Mouse (Mus musculus) CH12.LX (cell line): ENCODE results near the gene Tmem198. TPM values are rescaled to one million over a fixed set of nuclear protein-coding genes. Genes with fewer than 3 reads are reported as not detected.

Experiments
- DNase-seq: peaks from one replicate; pipeline ENCODE4 v3.0.0-alpha.2; 2013; ENCODE audit errors: extremely low read depth
- H3K27ac ChIP-seq: 2 replicates; pipeline ENCODE4 v1.5.1; 2012; ENCODE audit warnings: low read depth, mild to moderate bottlenecking, control low read depth, moderate library complexity; ENCODE audit not compliant: insufficient read depth
- H3K27me3 ChIP-seq: replicated peaks from 2 replicates; pipeline ENCODE3; 2012; ENCODE audit warnings: inconsistent platforms
- H3K36me3 ChIP-seq, 2 experiments: replicated peaks in 1 of 2; 2 replicates each; pipeline versions ENCODE3 to v1.6.1; 2012; ENCODE audit warnings: inconsistent platforms in 1 of 2, low read length in 1 of 2, mild to moderate bottlenecking in 1 of 2, mixed read lengths in 1 of 2, moderate library complexity in 1 of 2; ENCODE audit not compliant: control insufficient read depth in 1 of 2, insufficient read depth in 1 of 2
- H3K4me1 ChIP-seq, 2 experiments: 2 replicates each; pipeline ENCODE4 v1.6.1; 2012; ENCODE audit warnings: inconsistent platforms in 1 of 2, moderate library complexity in 1 of 2; ENCODE audit not compliant: insufficient read depth in 2 of 2, control insufficient read depth in 1 of 2
- H3K4me2 ChIP-seq: 2 replicates; pipeline ENCODE4 v1.6.1; 2012; ENCODE audit warnings: low read depth, mild to moderate bottlenecking, control low read depth; ENCODE audit not compliant: poor library complexity, insufficient read depth, severe bottlenecking
- H3K4me3 ChIP-seq, 3 experiments: fragments of 150-350 bp in 1 of 3; sonication (generic) in 1 of 3; replicated peaks in 1 of 3; 2 replicates each; pipeline versions ENCODE3 to v1.5.1; 2011 to 2012; ENCODE audit warnings: low read depth in 2 of 3, low read length in 2 of 3, mild to moderate bottlenecking in 2 of 3, moderate library complexity in 2 of 3, control low read depth in 1 of 3, improper control_type of control experiment in 1 of 3, inconsistent platforms in 1 of 3, mixed read lengths in 1 of 3; ENCODE audit not compliant: poor library complexity in 1 of 3
- H3K79me2 ChIP-seq: replicated peaks from 2 replicates; pipeline ENCODE4 v1.6.1; 2012; ENCODE audit warnings: mild to moderate bottlenecking, moderate library complexity; ENCODE audit not compliant: control insufficient read depth, poor library complexity, insufficient read depth, severe bottlenecking; ENCODE audit errors: extremely low read depth
- H3K9ac ChIP-seq: 2 replicates; pipeline ENCODE4 v1.6.1; 2012; ENCODE audit warnings: low read depth, mild to moderate bottlenecking, control low read depth, moderate library complexity; ENCODE audit not compliant: insufficient read depth
- H3K9me3 ChIP-seq: replicated peaks from 2 replicates; pipeline ENCODE3; 2012; ENCODE audit warnings: low read length, inconsistent platforms, mixed read lengths
- BHLHE40 ChIP-seq: IDR thresholded peaks from 2 replicates; pipeline ENCODE4 v1.6.1; 2011; ENCODE audit warnings: mild to moderate bottlenecking, low read depth, low read length, improper control_type of control experiment
- CHD1 ChIP-seq: IDR thresholded peaks from 2 replicates; pipeline ENCODE4 v1.6.1; 2012; ENCODE audit warnings: low read depth, low read length, improper control_type of control experiment, inconsistent platforms
- CHD2 ChIP-seq: IDR thresholded peaks from 2 replicates; pipeline ENCODE4 v1.6.1; 2011; ENCODE audit warnings: low read length, improper control_type of control experiment
- CTCF ChIP-seq, 2 experiments: IDR thresholded peaks in 1 of 2; conservative IDR thresholded peaks in 1 of 2; 2 replicates each; pipeline ENCODE4 v1.5.1; 2011 to 2012; ENCODE audit warnings: low read depth in 2 of 2, low read length in 2 of 2, improper control_type of control experiment in 1 of 2, inconsistent platforms in 1 of 2, mild to moderate bottlenecking in 1 of 2, moderate library complexity in 1 of 2
- E2F4 ChIP-seq: IDR thresholded peaks from 2 replicates; pipeline ENCODE4 v1.6.1; 2011; ENCODE audit warnings: low read depth, low read length, improper control_type of control experiment; ENCODE audit not compliant: insufficient replicate concordance
- ELF1 ChIP-seq: IDR thresholded peaks from 2 replicates; pipeline ENCODE4 v1.6.1; 2014; ENCODE audit warnings: low read depth, mild to moderate bottlenecking, inconsistent platforms, low read length, improper control_type of control experiment
- EP300 ChIP-seq: IDR thresholded peaks from 2 replicates; pipeline ENCODE4 v1.6.1; 2011; ENCODE audit warnings: low read length, improper control_type of control experiment
- GABPA ChIP-seq: IDR thresholded peaks from 2 replicates; pipeline ENCODE4 v1.6.1; 2012; ENCODE audit warnings: low read depth, low read length, improper control_type of control experiment, inconsistent platforms; ENCODE audit not compliant: insufficient replicate concordance
- HCFC1 ChIP-seq: IDR thresholded peaks from 2 replicates; pipeline ENCODE4 v1.6.1; 2012; ENCODE audit warnings: low read depth, mild to moderate bottlenecking, inconsistent platforms, low read length, improper control_type of control experiment
- JUN ChIP-seq: IDR thresholded peaks from 2 replicates; pipeline ENCODE4 v1.6.1; 2011; ENCODE audit warnings: low read depth, mild to moderate bottlenecking, low read length, improper control_type of control experiment, moderate library complexity; ENCODE audit not compliant: insufficient read depth
- JUND ChIP-seq: conservative IDR thresholded peaks from 2 replicates; pipeline ENCODE4 v1.6.1; 2011; ENCODE audit warnings: low read depth, low read length, improper control_type of control experiment
- MAFK ChIP-seq: IDR thresholded peaks from 2 replicates; pipeline ENCODE4 v1.6.1; 2011; ENCODE audit warnings: low read length, improper control_type of control experiment; ENCODE audit not compliant: insufficient replicate concordance
- MAX ChIP-seq: IDR thresholded peaks from 2 replicates; pipeline ENCODE4 v1.6.1; 2011; ENCODE audit warnings: low read length, improper control_type of control experiment
- MEF2A ChIP-seq: IDR thresholded peaks from 2 replicates; pipeline ENCODE4 v1.6.1; 2014; ENCODE audit warnings: low read depth, mild to moderate bottlenecking, inconsistent platforms, low read length, improper control_type of control experiment, borderline replicate concordance
- MXI1 ChIP-seq: IDR thresholded peaks from 2 replicates; pipeline ENCODE4 v1.6.1; 2011; ENCODE audit warnings: mild to moderate bottlenecking, low read depth, low read length, improper control_type of control experiment
- MYC ChIP-seq: IDR thresholded peaks from 2 replicates; pipeline ENCODE4 v1.6.1; 2011; ENCODE audit warnings: low read depth, mild to moderate bottlenecking, improper control_type of control experiment, low read length
- NELFE ChIP-seq: IDR thresholded peaks from 2 replicates; pipeline ENCODE4 v1.6.1; 2011; ENCODE audit warnings: low read depth, low read length, improper control_type of control experiment
- POLR2A ChIP-seq: IDR thresholded peaks from 2 replicates; pipeline ENCODE4 v1.6.1; 2011; ENCODE audit warnings: low read depth, mild to moderate bottlenecking, improper control_type of control experiment, low read length
- POLR2AphosphoS2 ChIP-seq: IDR thresholded peaks from 2 replicates; pipeline ENCODE4 v1.6.1; 2011; ENCODE audit warnings: low read depth, low read length, improper control_type of control experiment
- RAD21 ChIP-seq: IDR thresholded peaks from 2 replicates; pipeline ENCODE4 v1.6.1; 2011; ENCODE audit warnings: low read depth, mild to moderate bottlenecking, low read length, improper control_type of control experiment, moderate library complexity
- SIN3A ChIP-seq: IDR thresholded peaks from 2 replicates; pipeline ENCODE4 v1.6.1; 2012; ENCODE audit warnings: low read length, improper control_type of control experiment, inconsistent platforms
- SMC3 ChIP-seq: IDR thresholded peaks from 2 replicates; pipeline ENCODE4 v1.6.1; 2011; ENCODE audit warnings: low read depth, low read length, improper control_type of control experiment
- TCF12 ChIP-seq: IDR thresholded peaks from 2 replicates; pipeline ENCODE4 v1.6.1; 2014; ENCODE audit warnings: low read depth, mild to moderate bottlenecking, inconsistent platforms, low read length, improper control_type of control experiment
- UBTF ChIP-seq: IDR thresholded peaks from 2 replicates; pipeline ENCODE4 v1.6.1; 2012; ENCODE audit warnings: low read depth, mild to moderate bottlenecking, inconsistent platforms, low read length, improper control_type of control experiment, moderate library complexity
- USF1 ChIP-seq: IDR thresholded peaks from 2 replicates; pipeline ENCODE4 v1.6.1; 2014; ENCODE audit warnings: low read depth, mild to moderate bottlenecking, inconsistent platforms, low read length, improper control_type of control experiment
- USF2 ChIP-seq: conservative IDR thresholded peaks from 2 replicates; pipeline ENCODE4 v1.6.1; 2011; ENCODE audit warnings: low read depth, low read length, improper control_type of control experiment
- ZKSCAN1 ChIP-seq: IDR thresholded peaks from 2 replicates; pipeline ENCODE4 v1.6.1; 2012; ENCODE audit warnings: low read depth, inconsistent platforms, low read length, improper control_type of control experiment, borderline replicate concordance
- ZMIZ1 ChIP-seq: IDR thresholded peaks from 2 replicates; pipeline ENCODE4 v1.6.1; 2012; ENCODE audit warnings: low read depth, mild to moderate bottlenecking, inconsistent platforms, low read length, improper control_type of control experiment
- ZNF384 ChIP-seq: IDR thresholded peaks from 2 replicates; pipeline ENCODE4 v1.6.1; 2012; ENCODE audit warnings: low read depth, low read length, improper control_type of control experiment, inconsistent platforms
- dilution Hi-C: fragments of 300-500 bp; cut with MboI; formaldehyde crosslinking; loops from 2 replicates; pipeline ENCODE4 v1.14.3; 2020; ENCODE audit warnings: low sequenced_read_pairs; ENCODE audit not compliant: extremely low pct_unique_long_range_greater_than_20kb, extremely low pct_ligation_motif_present
- in situ Hi-C: fragments of 300-500 bp; cut with MboI; formaldehyde crosslinking; loops from 3 replicates; pipeline ENCODE4 v1.14.3; 2019; ENCODE audit warnings: low sequenced_read_pairs, low pct_ligation_motif_present, low pct_unique_long_range_greater_than_20kb, mixed read lengths
- polyA plus RNA-seq: library from polyadenylated mRNA; unstranded; fragments of >175 nt; gene quantifications from 2 replicates; pipeline ENCODE4 v1.2.1, GENCODE M21; 2012; ENCODE audit warnings: low read depth; ENCODE audit not compliant: insufficient read length
- total RNA-seq, 2 experiments: library from RNA; depleted of rRNA; stranded (reverse); fragments of 300-350 nt in 1 of 2; fragments of >200 nt in 1 of 2; gene quantifications; 2 replicates each; pipeline ENCODE4 v1.2.3; 2012 to 2014

Tmem198 gene
- total and polyA plus RNA-seq, 3 experiments: 0.51 to 1.1 (median 0.80) TPM

GRCm38 (mm10) chr1:75476441-75476840 is 2.9 kb upstream of the Tmem198 start:
- no peak overlapping the region for H3K4me2 ChIP-seq
- no peak overlapping the region for H3K4me3 ChIP-seq
- peaks cover 27 to 51% of the 10 kb centered on the region in 2 experiments for H3K36me3 ChIP-seq
- in situ Hi-C loops (no loop called here), dilution Hi-C loops (no loop called here)
- no peak overlapping the region for H3K9ac ChIP-seq
- H3K79me2 ChIP-seq: peaks cover 5% of the 10 kb centered on the region; the same call in 1 of the 2 replicates
- H3K27ac ChIP-seq: no peak overlapping the region
- TF ChIP-seq UBTF (no peak), POLR2AphosphoS2 (no peak), BHLHE40 (no peak), SIN3A (no peak), MEF2A (no peak), ELF1 (no peak), ZMIZ1 (no peak), USF1 (no peak), JUND (no peak), ZKSCAN1 (no peak), HCFC1 (no peak), MXI1 (no peak), GABPA (no peak)
- H3K4me1 ChIP-seq: peaks cover 7 to 24% of the 10 kb centered on the region in 2 experiments
- peaks cover 5% of the 10 kb centered on the region for H3K27me3 ChIP-seq
- no peak for DNase-seq
- H3K9me3 ChIP-seq: no peaks in the 10 kb centered on the region

GRCm38 (mm10) chr1:75477264-75477965 is 1.9 kb upstream of the Tmem198 start:
- in situ Hi-C loops: no loop called here
- H3K27ac ChIP-seq: no peak overlapping the region
- TF ChIP-seq ZKSCAN1 (no peak), CHD1 (no peak), E2F4 (no peak), RAD21 (peak; percentile 36), EP300 (no peak), JUND (no peak), SIN3A (peak; percentile 78; the same call in 1 of the 2 replicates), CHD2 (no peak), MYC (peak; percentile 41; the same call in 1 of the 2 replicates), HCFC1 (no peak; the same call in 1 of the 2 replicates), CTCF (conservative IDR thresholded peaks at IDR 0.05 in 1 of 2, IDR thresholded peaks at IDR 0.05 in 1 of 2; ENCODE audit: low read depth in 2 of 2, low read length in 2 of 2) (peak; percentile 55 to 90), POLR2A (no peak), ELF1 (no peak; the same call in none of the 2 replicates), JUN (no peak), SMC3 (peak; percentile 75), USF1 (no peak), MAX (peak; percentile 65), ZNF384 (no peak), USF2 (no peak; the same call in 1 of the 2 replicates), NELFE (peak; percentile 26; the same call in 1 of the 2 replicates), TCF12 (peak; percentile 70), MXI1 (peak; percentile 75), MAFK (no peak), GABPA (no peak)
- H3K36me3 ChIP-seq: peaks cover 27 to 48% of the 10 kb centered on the region in 2 experiments
- no peak overlapping the region; the same call in 1 of the 2 replicates for H3K9ac ChIP-seq
- H3K9me3 ChIP-seq: no peaks in the 10 kb centered on the region
- peaks cover 5% of the 10 kb centered on the region; the same call in 1 of the 2 replicates for H3K79me2 ChIP-seq
- H3K4me2 ChIP-seq: peak overlapping the region; percentile 94
- H3K4me3 ChIP-seq: peak overlapping the region; percentile 67 to 81 (median 78)
- H3K4me1 ChIP-seq: peaks cover 7 to 24% of the 10 kb centered on the region in 2 experiments
- dilution Hi-C loops: no loop called here
- DNase-seq: peak; percentile 77
- peaks cover 5% of the 10 kb centered on the region for H3K27me3 ChIP-seq
